ENCODE assay signal across 8 mouse cellular contexts in the genomic region with DNA sequence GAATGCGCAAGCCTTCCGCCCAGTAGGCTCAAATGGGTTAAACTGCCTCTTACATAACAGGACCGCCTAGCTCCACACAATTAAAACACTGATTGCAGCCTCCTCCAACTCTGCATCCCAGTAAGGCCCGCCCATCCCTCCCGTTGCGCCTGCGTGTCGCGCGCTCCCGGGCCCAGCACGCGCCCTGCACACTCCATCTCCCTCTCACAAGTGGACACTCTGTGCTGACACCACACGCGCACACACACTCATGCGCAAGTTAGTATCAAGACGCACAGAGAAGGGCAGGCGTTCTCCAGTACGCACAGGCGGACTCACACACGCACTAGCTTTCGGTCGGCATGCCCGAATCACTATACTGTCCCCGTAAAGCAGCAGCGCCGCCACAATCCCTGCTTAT. TPM values are rescaled to one million over a fixed set of nuclear protein-coding genes. Genes with fewer than 3 reads are reported as not detected.
DNase-seq lines count a peak whose midpoint lies in the region; ATAC-seq and TF ChIP-seq lines count a peak whose summit lies in the region.

No protein-coding gene starts in this region.

- no peaks in the 10 kb centered on the region for H3K9me3 ChIP-seq in embryonic facial prominence, embryonic 15.5 days (replicated peaks)
- no peaks in the 10 kb centered on the region for H3K9me3 ChIP-seq in heart, embryonic 10.5 days
- no peaks in the 10 kb centered on the region for H3K9me3 ChIP-seq in kidney, embryonic 15.5 days (replicated peaks)
- no peaks in the 10 kb centered on the region for H3K9me3 ChIP-seq in limb, embryonic 14.5 days (ENCODE audit: control insufficient read depth, low read length)
- H3K9me3 ChIP-seq in midbrain, postnatal 0 days (ENCODE audit: low read length) = no peaks in the 10 kb centered on the region

- no peaks in the 10 kb centered on the region; the same call in 1 of the 2 replicates for H3K4me1 ChIP-seq in bone marrow macrophage, adult 2 months (ENCODE audit: control insufficient read depth, insufficient read depth, low read length)
- peaks cover 20% of the 10 kb centered on the region for H3K4me1 ChIP-seq in embryonic facial prominence, embryonic 15.5 days
- peaks cover 4% of the 10 kb centered on the region; the same call in 1 of the 2 replicates for H3K4me1 ChIP-seq in heart, embryonic 10.5 days
- H3K4me1 ChIP-seq in kidney, embryonic 15.5 days = peaks cover 26% of the 10 kb centered on the region
- peaks cover 10% of the 10 kb centered on the region; the same call in 1 of the 2 replicates for H3K4me1 ChIP-seq in limb, embryonic 14.5 days (ENCODE audit: control insufficient read depth, insufficient read depth, low read length)
- no peaks in the 10 kb centered on the region for H3K4me1 ChIP-seq in midbrain, postnatal 0 days (ENCODE audit: insufficient read depth, low read length)

- under 1% methylated on average over 27 of the region's 27 CpGs for WGBS in embryonic facial prominence, embryonic 15.5 days
- under 1% methylated on average over 27 of the region's 27 CpGs for WGBS in heart, embryonic 10.5 days
- 0% methylated on average over 27 of the region's 27 CpGs for WGBS in kidney, embryonic 15.5 days
- WGBS in limb, embryonic 14.5 days = 1% methylated on average over 27 of the region's 27 CpGs
- WGBS in midbrain, postnatal 0 days = 1% methylated on average over 27 of the region's 27 CpGs

- H3K4me3 ChIP-seq in bone marrow macrophage, adult 2 months (ENCODE audit: insufficient read depth, low read length) = peak overlapping the region; percentile 38
- H3K4me3 ChIP-seq in embryonic facial prominence, embryonic 15.5 days (replicated peaks) = peak overlapping the region; percentile 62
- H3K4me3 ChIP-seq in heart, embryonic 10.5 days = peak overlapping the region; percentile 77
- H3K4me3 ChIP-seq in kidney, embryonic 15.5 days (replicated peaks) = peak overlapping the region; percentile 66
- peak overlapping the region; percentile 66 for H3K4me3 ChIP-seq in limb, embryonic 14.5 days (replicated peaks; ENCODE audit: low read length)
- H3K4me3 ChIP-seq in midbrain, postnatal 0 days (ENCODE audit: low read depth, low read length) = peak overlapping the region; percentile 80

- H3K36me3 ChIP-seq in embryonic facial prominence, embryonic 15.5 days = no peaks in the 10 kb centered on the region
- no peaks in the 10 kb centered on the region for H3K36me3 ChIP-seq in heart, embryonic 10.5 days
- H3K36me3 ChIP-seq in kidney, embryonic 15.5 days = no peaks in the 10 kb centered on the region
- no peaks in the 10 kb centered on the region for H3K36me3 ChIP-seq in limb, embryonic 14.5 days (ENCODE audit: control insufficient read depth, insufficient read depth, low read length)
- no peaks in the 10 kb centered on the region for H3K36me3 ChIP-seq in midbrain, postnatal 0 days (ENCODE audit: insufficient read depth, low read length)

- no peak overlapping the region for H3K27ac ChIP-seq in bone marrow macrophage, adult 2 months (ENCODE audit: insufficient read depth, low read depth, low read length)
- peak overlapping the region; percentile 86 for H3K27ac ChIP-seq in embryonic facial prominence, embryonic 15.5 days (replicated peaks)
- peak overlapping the region; percentile 77 for H3K27ac ChIP-seq in heart, embryonic 10.5 days
- H3K27ac ChIP-seq in kidney, embryonic 15.5 days = peak overlapping the region; percentile 89
- peak overlapping the region; percentile 9; the same call in 1 of the 2 replicates for H3K27ac ChIP-seq in limb, embryonic 14.5 days (replicated peaks; ENCODE audit: low read depth, low read length)
- H3K27ac ChIP-seq in midbrain, postnatal 0 days (ENCODE audit: low read depth, low read length) = peak overlapping the region; percentile 95

- H3K4me2 ChIP-seq in embryonic facial prominence, embryonic 15.5 days (replicated peaks) = peak overlapping the region; percentile 94
- H3K4me2 ChIP-seq in kidney, embryonic 15.5 days = peak overlapping the region; percentile 81
- H3K4me2 ChIP-seq in limb, embryonic 14.5 days (replicated peaks; ENCODE audit: low read depth, low read length, severe bottlenecking) = peak overlapping the region; percentile 89
- H3K4me2 ChIP-seq in midbrain, postnatal 0 days (ENCODE audit: low read depth, low read length, poor library complexity, severe bottlenecking) = peak overlapping the region; percentile 54

- DNase-seq in heart, embryonic 10.5 days (ENCODE audit: low spot score) = peak; percentile 87
- DNase-seq in limb, embryonic 14.5 days (ENCODE audit: low spot score) = peak; percentile 74
- peak; percentile 94 for DNase-seq in midbrain, postnatal 0 days (ENCODE audit: low spot score)
- peak; percentile 84 for DNase-seq in testis, postnatal 10 days (ENCODE audit: low spot score)

- peak; percentile 86 for ATAC-seq in embryonic facial prominence, embryonic 15.5 days (ENCODE audit: insufficient number of reproducible peaks, low FRiP score, low TSS enrichment, low read depth)
- peak; percentile 91 for ATAC-seq in kidney, embryonic 15.5 days (replicated peaks; ENCODE audit: low FRiP score)
- ATAC-seq in limb, embryonic 14.5 days (ENCODE audit: low FRiP score, low read depth) = peak; percentile 81
- ATAC-seq in midbrain, postnatal 0 days (ENCODE audit: low FRiP score) = peak; percentile 89
- no peak for ATAC-seq in erythroblast, adult 5-6 weeks (replicated peaks; ENCODE audit: low FRiP score, poor library complexity, severe bottlenecking)

- peaks cover 26% of the 10 kb centered on the region for H3K27me3 ChIP-seq in embryonic facial prominence, embryonic 15.5 days
- peaks cover 61% of the 10 kb centered on the region for H3K27me3 ChIP-seq in heart, embryonic 10.5 days (ENCODE audit: insufficient read depth, poor library complexity, severe bottlenecking)
- H3K27me3 ChIP-seq in kidney, embryonic 15.5 days = peaks cover 29% of the 10 kb centered on the region
- peaks cover 22% of the 10 kb centered on the region; the same call in 1 of the 2 replicates for H3K27me3 ChIP-seq in limb, embryonic 14.5 days (ENCODE audit: control insufficient read depth, insufficient read depth, low read length)
- no peaks in the 10 kb centered on the region for H3K27me3 ChIP-seq in midbrain, postnatal 0 days (ENCODE audit: insufficient read depth, low read length)

- no peak for TF ChIP-seq POLR2A in bone marrow macrophage, adult 2 months (IDR thresholded peaks at IDR 0.05; ENCODE audit: borderline replicate concordance, low read depth, low read length)
- TF ChIP-seq POLR2A in limb, embryonic 14.5 days (IDR thresholded peaks at IDR 0.05; ENCODE audit: borderline replicate concordance, extremely low read depth, insufficient read depth, insufficient read length) = peak; percentile 41; the same call in 1 of the 2 replicates

- peak overlapping the region; percentile 15; the same call in 1 of the 2 replicates for H3K9ac ChIP-seq in embryonic facial prominence, embryonic 15.5 days
- H3K9ac ChIP-seq in kidney, embryonic 15.5 days = peak overlapping the region; percentile 34; the same call in 1 of the 2 replicates
- peak overlapping the region; percentile 22 for H3K9ac ChIP-seq in limb, embryonic 14.5 days (ENCODE audit: low read depth, low read length, severe bottlenecking)
- H3K9ac ChIP-seq in midbrain, postnatal 0 days (replicated peaks; ENCODE audit: low read length, poor library complexity, severe bottlenecking) = peak overlapping the region; percentile 71

- no peak for TF ChIP-seq CTCF in bone marrow macrophage, adult 2 months (IDR thresholded peaks at IDR 0.05; ENCODE audit: low read depth, low read length)
- 0 out of 2 replicates have a peak, but pooled peaks have one; percentile 13 for TF ChIP-seq CTCF in midbrain, postnatal 0 days (IDR thresholded peaks at IDR 0.05)

RNA-seq across cellular contexts. Expression of a gene that starts 0.8 kb away (rescaled TPM):
- not detected in 2 replicates for polyA plus RNA-seq in bone marrow macrophage, adult 2 months (2012; ENCODE audit: insufficient read depth, insufficient read length, missing spikeins)
- polyA plus RNA-seq in embryonic facial prominence, embryonic 15.5 days (2015; fragmentation: Nextera tagmentation; extraction: Ambion mirVana) = 6.1 and 7.3 TPM in 2 replicates
- polyA plus RNA-seq in heart, embryonic 10.5 days (2016; fragmentation: Nextera tagmentation; extraction: Ambion mirVana) = 1.3 and 2.0 TPM in 2 replicates
- polyA plus RNA-seq in kidney, embryonic 15.5 days (2015; fragmentation: Nextera tagmentation; extraction: Ambion mirVana) = 8.2 and 11.2 TPM in 2 replicates
- polyA plus RNA-seq in limb, embryonic 14.5 days (2012; rRNA removed) = 5.1 and 5.9 TPM in 2 replicates
- polyA plus RNA-seq in limb, embryonic 14.5 days (2014; fragmentation: Nextera tagmentation; extraction: Ambion mirVana) = 6.2 and 7.4 TPM in 2 replicates
- total RNA-seq in midbrain, postnatal 0 days (2014; rRNA removed) = 180 and 218 TPM in 2 replicates
- 72.4 and 80.2 TPM in 2 replicates for polyA plus RNA-seq in midbrain, postnatal 0 days (2015; fragmentation: Nextera tagmentation; extraction: Ambion mirVana)
- not detected in 2 replicates for total RNA-seq in erythroblast, adult 5-6 weeks (2015; ENCODE audit: low replicate concordance)
- 0.70 TPM in 1 of 2 replicates, not detected in the other for total RNA-seq in erythroblast, adult 5-6 weeks (2017; ENCODE audit: low replicate concordance)

Comparison
In these comparisons a context has a peak if more than half of its experiments do, and no peak if none do; other contexts are left out.
1. H3K9ac ChIP-seq: peak in every context shown above with its lines; median percentile 71 in midbrain, postnatal 0 days; 34 in kidney, embryonic 15.5 days; 22 in limb, embryonic 14.5 days; 15 in embryonic facial prominence, embryonic 15.5 days.